Mouse (Mus musculus): Measurements from ENCODE around the gene Bbs9.

The Bbs9 gene

DNA sequence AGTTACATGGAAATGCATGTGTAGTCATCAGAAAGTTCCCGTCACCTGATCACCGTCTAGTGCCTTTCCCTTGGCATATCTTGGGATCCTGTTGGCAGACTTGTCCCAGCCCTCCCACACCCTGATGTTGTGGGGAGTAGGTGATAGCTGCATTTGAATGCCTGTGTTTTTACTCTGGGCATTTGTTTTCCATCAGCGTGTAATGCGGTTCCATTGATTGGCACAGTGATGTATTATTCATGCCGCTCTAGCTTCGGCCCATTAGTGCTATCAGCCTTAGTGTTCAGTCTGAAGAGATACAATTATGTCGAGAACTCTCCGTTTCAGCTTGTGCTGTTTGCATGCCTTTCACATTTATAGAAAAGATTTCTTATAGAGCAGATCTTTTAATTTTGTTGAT lies 259.9 kb downstream of the Bbs9 start:
- ChIA-PET POLR2A (interaction anchor here in 1 of 4 experiments (4.0 kb wide), 1 partner anchor 12 kb away, joined by 23 read pairs; no protein-coding TSS in a partner anchor), CTCF (no interaction called here)

- CTCF ChIA-PET: interaction anchor here in 1 of 4 experiments (0.5 kb wide), 1 partner anchor 188 kb away, joined by 3 read pairs; no protein-coding TSS in a partner anchor
- POLR2A ChIA-PET: no interaction called here
These were observed 262.4 kb downstream of the Bbs9 start for GRCm38 (mm10) chr9:22737893-22738292.

DNA sequence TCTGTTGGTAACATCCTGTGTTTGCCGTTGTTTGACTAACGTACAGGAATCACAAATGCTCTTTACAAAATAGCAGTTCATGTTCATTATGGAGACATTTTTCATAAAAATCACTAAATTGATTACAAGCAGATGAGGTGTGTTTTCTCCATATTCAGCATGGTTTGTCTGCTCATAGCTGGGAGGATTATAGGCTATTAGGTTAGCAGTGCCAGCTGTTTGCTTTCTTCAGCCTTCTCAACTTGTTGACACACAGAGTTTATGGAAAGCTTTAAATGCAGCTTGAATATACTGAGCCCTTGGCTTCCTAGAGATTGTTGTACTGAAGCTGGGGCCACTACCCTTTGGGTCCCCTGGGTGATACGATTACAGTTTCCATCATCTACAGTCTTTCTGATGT lies 263.3 kb downstream of the Bbs9 start:
- CTCF ChIA-PET: no interaction called here

GRCm38 (mm10) chr9:22741967-22742366 lies 266.5 kb downstream of the Bbs9 start:
- ChIA-PET POLR2A (interaction anchor here in 1 of 4 experiments (1.1 kb wide), 1 partner anchor 9 kb away, joined by 3 read pairs; no protein-coding TSS in a partner anchor), CTCF (no interaction called here)

More for the DNA sequence above, 263.3 kb downstream of the Bbs9 start:
- POLR2A ChIA-PET: no interaction called here

DNA sequence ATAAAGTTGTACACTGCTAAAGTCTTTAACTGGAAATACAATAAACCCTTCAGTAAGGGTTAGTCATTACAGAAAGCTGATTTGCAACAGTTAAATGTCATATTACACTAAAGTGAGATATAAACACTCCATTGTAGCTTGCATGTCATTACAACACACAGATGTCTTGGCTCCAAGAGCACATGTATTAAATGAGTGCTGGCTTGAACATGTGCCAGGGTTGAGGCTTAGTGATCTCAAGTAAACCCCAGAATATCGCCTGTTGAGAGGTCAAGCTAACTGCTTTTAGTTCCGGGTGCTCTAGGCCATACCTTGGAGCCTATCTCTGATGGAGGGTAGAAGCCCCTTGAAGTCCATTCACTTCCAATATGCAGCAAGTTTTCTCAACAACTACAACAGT lies 273.1 kb downstream of the Bbs9 start:
- POLR2A ChIA-PET: interaction anchor here in 1 of 4 experiments (1.0 to 4.3 kb wide), 3 partner anchors 8 to 15 kb away, joined by 3 to 23 read pairs (median 3); no protein-coding TSS in a partner anchor
- CTCF ChIA-PET: no interaction called here

- ChIA-PET POLR2A (no interaction called here), CTCF (no interaction called here)
These were observed 275.4 kb downstream of the Bbs9 start for GRCm38 (mm10) chr9:22750779-22751545.

- ChIA-PET CTCF (no interaction called here), POLR2A (no interaction called here)
These were observed 276.0 kb downstream of the Bbs9 start for GRCm38 (mm10) chr9:22751546-22751929.

DNA sequence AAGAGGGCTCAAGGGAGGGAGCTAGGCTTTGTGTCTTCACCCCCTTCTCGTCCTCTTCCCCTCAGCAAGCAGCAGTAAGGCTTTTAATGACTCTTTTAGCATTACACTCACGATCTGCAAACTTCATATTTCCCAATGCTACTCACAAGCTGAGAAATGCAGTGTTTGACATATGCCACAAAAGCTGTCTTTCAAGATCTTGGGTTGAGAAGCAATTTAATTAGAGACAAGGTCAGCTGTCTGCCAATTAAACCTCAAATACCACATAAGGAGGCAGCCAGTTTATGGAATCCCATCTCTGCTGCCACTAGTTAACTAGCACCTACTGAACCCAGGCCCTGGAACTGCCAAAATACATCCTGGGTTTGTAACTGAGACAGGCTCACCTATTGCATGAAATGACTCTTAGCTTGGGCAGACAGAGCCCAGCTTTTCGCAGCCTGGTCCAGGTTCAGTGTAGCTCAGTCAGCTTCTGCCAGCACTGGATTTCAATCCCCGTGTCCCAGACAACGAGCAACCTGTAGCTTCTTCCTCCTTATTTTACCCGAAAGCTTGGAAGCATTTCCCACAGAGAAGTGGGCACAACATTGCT lies 278.7 kb downstream of the Bbs9 start:
- CTCF ChIA-PET: no interaction called here
- POLR2A ChIA-PET: interaction anchor here in 1 of 4 experiments (0.6 kb wide), 1 partner anchor 274 kb away, joined by 3 read pairs; no protein-coding TSS in a partner anchor

DNA sequence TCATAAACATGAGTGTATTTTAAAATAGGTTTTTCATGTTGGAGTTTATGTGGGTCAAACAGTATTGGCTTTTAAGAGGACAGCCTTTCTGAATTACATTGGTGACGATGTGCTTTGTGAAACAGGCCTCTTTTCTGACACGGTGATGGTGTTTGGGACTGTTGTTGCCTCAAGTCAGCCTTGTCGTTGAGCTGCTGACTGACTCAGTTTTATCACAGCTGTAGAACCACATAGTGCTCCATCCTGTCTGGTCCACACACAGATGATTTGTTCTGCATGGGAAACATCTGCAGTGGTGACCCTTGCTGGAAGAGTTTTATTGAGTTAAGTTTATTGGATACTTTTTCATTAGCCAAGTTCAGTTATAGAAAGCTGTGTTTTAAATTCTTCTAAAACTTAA lies 283.0 kb downstream of the Bbs9 start:
- ChIA-PET CTCF (no interaction called here), POLR2A (no interaction called here)

DNA sequence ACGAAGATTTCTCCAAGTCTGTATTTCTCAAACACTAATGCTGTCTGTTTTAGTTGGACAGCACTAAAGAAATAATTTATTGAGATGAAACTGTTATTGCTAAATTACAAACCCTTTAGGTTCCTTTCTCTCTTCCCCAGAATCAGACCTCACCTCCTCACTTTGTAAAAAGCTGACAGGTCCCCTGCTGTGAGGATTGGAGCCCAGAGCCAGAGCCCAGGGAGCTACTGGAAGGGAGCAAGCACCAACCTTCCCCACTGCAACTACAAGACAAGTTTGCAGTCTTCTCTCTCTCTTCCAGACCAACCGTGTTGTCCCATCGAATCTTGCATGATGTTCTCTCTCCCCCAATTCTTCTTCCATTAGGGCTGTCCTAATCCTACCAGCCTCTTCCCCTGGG lies 283.7 kb downstream of the Bbs9 start:
- POLR2A ChIA-PET: interaction anchor here in 1 of 4 experiments (0.6 to 0.7 kb wide), 2 partner anchors 11 to 13 kb away, joined by 3 read pairs; no protein-coding TSS in a partner anchor
- CTCF ChIA-PET: no interaction called here

DNA sequence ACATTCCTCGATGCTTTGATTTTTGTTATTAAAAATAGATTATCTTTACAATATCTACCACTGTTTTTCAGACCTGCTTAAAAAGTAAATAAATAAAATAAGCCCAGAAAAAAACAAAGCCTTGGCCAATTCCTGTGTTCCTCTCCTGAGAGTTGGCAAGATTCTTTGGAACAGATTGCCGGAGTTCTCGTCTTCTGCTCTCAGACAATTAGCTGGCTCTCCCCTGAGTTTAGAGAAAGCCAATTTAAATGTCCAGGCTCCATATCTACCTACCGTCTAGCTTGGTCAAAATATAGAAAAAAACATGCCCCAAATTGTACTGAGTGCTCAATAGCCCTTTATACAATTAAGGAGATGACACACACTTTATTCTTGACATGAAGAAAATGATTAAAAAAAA lies 284.9 kb downstream of the Bbs9 start:
- POLR2A ChIA-PET: interaction anchor here in 1 of 4 experiments (0.7 to 1.3 kb wide), 3 partner anchors 11 to 78 kb away, joined by 3 read pairs; no protein-coding TSS in a partner anchor
- CTCF ChIA-PET: interaction anchor here in 1 of 4 experiments (0.6 kb wide), 1 partner anchor 284 kb away, joined by 3 read pairs; no protein-coding TSS in a partner anchor

DNA sequence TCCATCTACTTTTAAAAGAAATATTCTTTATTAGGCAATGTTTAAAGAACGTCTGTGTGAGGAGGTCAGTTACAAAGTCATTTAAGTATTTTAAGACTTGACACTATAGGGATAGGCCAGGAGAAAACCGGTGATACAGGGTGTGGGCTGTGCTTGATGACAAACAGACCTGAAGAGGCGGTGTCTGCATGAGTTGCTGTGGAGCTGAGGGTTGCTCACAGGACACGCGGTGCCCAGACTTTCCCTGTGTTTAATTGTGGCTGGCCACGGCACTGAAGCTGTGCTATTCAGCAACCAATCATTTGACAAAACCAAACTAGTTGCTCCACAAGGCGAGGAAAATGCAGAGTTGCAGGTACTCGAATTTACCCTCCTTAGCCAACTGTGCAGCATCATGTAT lies 286.0 kb downstream of the Bbs9 start:
- CTCF ChIA-PET: no interaction called here
- POLR2A ChIA-PET: interaction anchor here in 2 of 4 experiments (1.2 to 1.3 kb wide), 3 partner anchors 12 to 29 kb away, joined by 3 read pairs; no protein-coding TSS in a partner anchor

DNA sequence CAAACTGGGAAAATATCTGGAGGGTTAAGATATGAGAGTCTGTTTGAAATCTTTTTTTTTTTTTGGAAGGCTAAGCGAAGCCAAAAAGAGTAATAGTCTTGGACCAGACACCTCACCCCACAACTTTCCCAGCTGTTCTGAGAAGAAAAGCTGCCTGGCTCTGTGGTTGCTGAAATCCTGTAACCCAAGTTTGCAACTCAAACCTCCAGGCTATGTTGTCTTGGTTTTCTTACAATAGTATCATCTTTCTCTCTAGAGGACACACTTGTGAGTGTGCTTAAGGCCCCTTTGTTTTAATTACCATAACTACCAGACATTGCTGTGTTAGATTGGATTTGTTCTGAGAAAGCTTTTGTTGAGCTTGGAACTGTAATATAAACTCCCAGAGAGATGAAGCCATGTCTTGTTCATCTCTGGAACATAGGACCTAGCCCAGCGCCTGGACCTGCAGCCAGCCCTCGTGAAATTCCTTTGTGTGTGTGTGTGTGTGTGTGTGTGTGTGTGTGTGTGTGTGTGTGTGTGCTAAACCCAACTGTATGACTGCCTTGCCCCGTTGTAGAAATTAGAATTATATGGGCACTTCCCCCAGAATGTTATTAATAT lies 290.2 kb downstream of the Bbs9 start:
- CTCF ChIA-PET: no interaction called here
- POLR2A ChIA-PET: interaction anchor here in 1 of 4 experiments (0.5 to 0.6 kb wide), 2 partner anchors 34 to 428 kb away, joined by 4 to 7 read pairs; no protein-coding TSS in a partner anchor

- CTCF ChIA-PET: interaction anchor here in 1 of 4 experiments (0.5 kb wide), 1 partner anchor 71 kb away, joined by 3 read pairs; no protein-coding TSS in a partner anchor
- POLR2A ChIA-PET: no interaction called here
These were observed 291.6 kb downstream of the Bbs9 start for GRCm38 (mm10) chr9:22767154-22767553.

DNA sequence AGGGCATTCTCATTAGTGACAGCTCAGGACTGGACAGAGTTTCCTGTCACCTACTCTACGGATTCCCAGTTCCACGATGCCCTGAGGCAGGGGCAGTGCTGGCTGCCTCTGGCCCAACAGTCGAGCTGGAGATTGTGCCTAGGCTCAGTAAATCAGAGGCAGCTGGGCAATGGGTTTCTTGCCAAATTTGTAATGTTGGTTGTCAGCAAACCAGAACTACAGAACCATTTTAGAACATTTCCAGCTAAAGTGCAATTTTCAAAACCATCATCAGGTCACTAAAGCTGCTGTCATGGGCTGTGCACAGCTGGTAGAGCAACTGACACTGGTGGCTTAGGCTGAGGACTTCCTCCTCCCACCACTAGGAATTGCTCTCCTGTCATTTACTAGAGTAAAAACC lies 292.3 kb downstream of the Bbs9 start:
- ChIA-PET CTCF (no interaction called here), POLR2A (no interaction called here)

- CTCF ChIA-PET: no interaction called here
- POLR2A ChIA-PET: no interaction called here
These were observed 296.3 kb downstream of the Bbs9 start for GRCm38 (mm10) chr9:22771785-22772184.

- CTCF ChIA-PET: no interaction called here
- POLR2A ChIA-PET: interaction anchor here in 1 of 4 experiments (1.5 kb wide), 1 partner anchor 37 kb away, joined by 3 read pairs; no protein-coding TSS in a partner anchor
These were observed 300.9 kb downstream of the Bbs9 start for GRCm38 (mm10) chr9:22776246-22776961.

DNA sequence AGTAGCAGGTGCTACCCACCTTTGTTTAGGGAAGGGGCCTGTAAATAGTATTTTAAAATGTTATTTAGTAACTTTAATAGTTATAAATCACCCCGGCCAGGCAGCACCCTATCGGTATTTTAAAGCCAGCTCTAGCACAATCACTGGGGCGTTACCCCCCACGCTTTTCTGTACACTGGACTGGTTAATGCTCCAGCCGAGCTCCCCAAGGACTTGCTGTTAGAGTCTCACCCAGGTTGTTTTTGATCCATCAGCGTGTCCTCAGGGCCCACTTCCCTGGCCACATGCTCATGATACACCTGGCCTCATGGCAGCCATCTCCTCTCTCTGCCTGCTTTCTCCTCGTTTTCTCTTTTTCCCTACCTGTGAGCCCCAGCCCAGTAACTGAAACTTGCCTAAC lies 301.9 kb downstream of the Bbs9 start:
- CTCF ChIA-PET: no interaction called here
- POLR2A ChIA-PET: interaction anchor here in 1 of 4 experiments (0.6 kb wide), 1 partner anchor 16 kb away, joined by 3 read pairs; no protein-coding TSS in a partner anchor

DNA sequence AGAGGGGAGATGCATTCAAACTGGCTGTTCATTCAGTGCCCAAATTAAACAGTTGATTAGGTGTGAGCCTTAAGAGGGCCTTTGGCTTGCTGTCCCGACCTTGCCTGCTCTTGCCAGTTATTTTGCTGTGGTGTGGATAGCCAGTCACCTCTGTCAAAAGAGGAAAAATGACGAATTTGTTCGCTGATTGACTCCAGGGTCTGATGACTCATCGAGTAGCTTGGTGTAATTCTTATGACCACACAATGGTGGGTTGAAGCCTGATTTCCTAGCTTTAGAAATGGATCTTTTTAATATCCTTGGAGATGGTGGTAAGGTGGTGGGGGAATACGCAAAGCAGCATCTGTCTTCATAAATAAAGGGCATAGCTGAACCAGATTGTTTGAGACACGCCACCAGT lies 304.1 kb downstream of the Bbs9 start:
- POLR2A ChIA-PET: no interaction called here
- CTCF ChIA-PET: no interaction called here

DNA sequence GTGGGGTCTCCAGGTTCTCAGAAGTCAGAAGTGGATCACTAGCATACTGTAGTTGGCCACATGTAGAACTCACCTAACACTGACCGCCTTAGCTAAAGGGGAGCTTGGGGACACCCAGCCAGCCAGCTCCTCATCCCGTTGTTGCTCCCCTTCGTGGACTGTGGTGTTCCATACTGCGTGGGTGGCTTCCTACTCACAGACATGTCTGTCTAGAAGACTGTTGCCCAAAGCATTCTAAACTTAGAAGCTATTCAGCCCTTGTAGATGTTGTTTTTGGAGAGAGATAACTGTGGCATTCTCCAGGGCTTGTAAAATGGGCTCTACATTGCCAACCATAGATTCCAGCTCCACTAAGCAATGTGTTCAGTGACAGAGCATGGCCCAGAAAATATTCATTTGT lies 310.5 kb downstream of the Bbs9 start:
- ChIA-PET CTCF (no interaction called here), POLR2A (no interaction called here)

Measured in embryonic stem cell, embryonic (primary cell).